Mouse (Mus musculus) layer of hippocampus, adult 9-10 months (tissue): ENCODE data around the gene Myo3b.

Experiments
- DNase-seq: peaks from one replicate; pipeline ENCODE4 v3.0.0; 2022; ENCODE audit warnings: low spot score

The Myo3b gene

DNA sequence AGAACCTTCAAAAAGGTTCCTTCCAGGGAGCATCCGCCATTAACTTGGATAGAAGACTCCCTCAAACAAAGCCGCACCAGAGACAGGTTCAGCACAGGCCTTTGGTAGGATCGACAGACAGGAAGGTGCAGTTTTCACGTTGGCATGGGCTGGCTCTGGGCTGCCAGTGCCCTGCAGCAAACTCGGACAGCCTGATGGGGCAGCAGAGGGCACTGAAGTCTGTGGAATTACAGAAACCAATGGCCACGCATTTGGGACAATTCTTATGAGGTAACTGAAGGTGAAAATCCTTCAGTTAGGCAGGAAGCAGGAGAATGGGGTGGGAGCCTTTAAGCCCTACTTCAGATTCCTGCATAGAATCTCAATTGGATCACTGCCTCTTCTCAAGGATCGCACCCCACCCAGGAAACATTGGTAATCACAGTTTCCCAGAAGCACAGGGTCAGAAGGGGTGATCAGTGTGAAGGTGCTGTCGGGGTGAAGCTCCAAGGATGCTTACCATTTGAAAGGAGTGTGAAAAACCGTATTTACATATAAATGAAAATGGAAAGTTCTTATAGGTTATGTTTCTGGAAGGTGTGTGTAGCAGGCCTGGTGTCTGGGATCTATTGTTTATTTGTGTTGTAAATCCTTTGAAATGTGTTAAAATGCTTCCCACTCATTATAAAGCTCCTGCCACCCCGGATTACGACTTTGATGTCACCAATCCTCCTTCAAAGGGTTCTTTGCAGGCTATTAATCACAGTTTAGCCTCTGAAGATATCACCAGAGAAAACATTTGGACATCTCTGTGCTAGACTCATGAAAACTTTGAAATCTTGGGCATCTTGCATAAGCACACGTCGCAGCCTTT lies 239.7 kb downstream of the Myo3b start:
- DNase-seq = no peak

DNA sequence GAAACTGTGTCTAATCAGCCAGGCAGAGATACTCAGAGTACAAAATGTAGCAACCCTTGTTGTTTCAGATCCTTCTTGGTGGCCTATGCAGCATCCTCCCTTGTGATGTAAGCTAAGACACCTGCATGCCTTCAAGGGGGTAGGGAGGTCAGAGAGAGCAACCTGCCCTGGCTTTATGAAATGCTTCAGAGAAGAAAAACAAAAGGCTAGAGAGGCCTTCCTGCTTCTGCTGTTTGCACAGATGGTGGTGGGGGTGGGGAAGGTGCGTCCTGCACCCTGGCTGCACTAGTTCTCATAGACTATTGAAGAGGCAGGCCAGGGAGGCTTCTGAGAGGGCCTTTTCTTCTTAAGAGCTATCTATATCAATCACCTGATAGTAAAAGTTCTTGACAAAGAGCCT lies 245.2 kb downstream of the Myo3b start:
- no peak for DNase-seq

DNA sequence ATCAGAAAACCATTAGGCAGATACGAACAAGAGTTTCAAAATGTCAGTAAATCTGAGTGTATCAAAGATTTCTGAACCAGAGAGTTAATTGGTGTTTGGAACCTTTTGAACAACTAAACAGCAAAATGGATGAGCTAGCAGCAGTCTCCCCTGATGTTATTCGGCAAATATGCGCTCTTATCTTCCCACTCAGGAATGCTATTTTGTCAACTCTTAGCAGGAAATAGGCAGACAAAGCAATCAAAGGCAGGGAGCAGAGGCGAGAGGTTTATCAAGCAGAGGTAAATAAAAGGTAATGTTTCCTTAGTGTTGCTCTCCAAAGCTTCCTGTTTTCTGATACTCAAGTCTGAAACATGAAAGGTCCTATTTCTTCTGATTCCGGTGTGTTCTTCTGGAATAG lies 252.1 kb downstream of the Myo3b start:
- no peak for DNase-seq

GRCm38 (mm10) chr2:70292776-70293175 lies 253.8 kb downstream of the Myo3b start:
- no peak for DNase-seq

DNA sequence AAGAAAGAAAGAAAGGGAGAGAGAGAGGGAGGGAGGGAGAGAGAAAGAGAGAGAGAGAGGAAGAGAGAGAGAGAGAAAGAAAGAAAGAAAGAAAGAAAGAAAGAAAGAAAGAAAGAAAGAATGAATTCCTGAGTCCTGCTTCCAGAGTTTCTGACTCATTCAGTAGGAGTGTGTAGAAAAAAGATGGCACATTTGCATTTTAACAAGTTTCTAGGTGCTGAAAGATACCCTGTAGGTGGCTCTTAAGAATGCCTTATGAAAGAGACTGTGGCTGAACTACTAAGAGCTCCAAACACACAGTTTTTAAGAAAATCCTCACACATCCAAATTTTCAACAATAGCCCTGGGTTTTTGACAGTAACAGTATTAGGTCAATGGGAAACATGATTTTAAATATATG lies 264.0 kb downstream of the Myo3b start:
- DNase-seq = no peak

- DNase-seq = no peak
Observed at GRCm38 (mm10) chr2:70315125-70315524, 276.2 kb downstream of the Myo3b start.

DNA sequence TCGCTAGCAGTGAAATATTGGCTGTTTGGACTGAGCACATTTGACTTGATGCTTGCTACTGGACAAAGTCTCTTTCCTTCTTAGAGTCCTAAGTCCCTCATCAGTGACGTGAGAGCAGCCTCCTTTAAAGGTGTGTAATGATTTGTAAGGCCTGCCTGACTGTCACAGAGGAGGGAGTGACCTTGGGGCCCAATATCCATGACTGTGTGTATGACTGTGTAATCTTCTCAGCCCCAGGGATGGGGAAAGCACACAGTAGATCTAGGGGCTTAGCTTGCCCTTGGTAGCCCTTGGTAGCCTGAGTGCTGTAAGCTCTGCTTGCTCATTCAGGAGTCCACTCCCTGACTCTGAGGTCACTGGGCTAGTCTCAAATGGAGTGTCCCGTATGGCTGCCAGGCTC lies 276.8 kb downstream of the Myo3b start:
- DNase-seq = no peak

GRCm38 (mm10) chr2:70317850-70318249 lies 278.9 kb downstream of the Myo3b start:
- no peak for DNase-seq

DNA sequence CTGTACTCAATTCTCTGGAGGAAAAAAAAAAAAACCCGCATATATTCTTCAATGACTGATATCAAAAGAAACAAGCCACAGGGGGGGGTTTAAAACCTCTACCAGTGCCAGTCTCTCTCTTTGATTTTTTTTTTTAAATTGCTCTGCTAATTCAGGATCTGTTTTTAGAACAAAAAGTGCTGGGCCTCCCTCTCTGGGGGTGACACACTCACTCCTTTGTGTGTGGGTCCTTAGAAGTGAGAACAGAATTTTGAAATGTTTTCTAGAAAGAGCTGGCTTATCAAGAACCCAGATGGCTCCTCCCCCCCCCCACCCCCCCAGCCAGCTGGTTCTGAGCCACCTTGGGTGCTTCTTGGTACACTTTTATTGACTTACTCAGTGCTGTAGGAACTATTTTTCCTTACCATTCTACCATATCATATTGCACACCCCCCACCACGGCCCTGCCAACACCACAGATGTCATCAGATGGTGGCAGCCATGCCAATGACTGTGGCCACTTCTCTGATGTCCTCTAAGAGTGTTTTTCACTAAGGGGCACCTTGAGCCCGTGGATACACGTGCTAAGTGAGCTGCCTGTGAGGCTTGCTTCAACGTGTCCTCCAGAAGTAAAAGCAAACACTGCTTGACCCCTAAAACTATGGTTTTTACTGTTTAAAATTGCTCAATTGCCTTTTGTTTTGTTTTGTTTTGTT lies 280.1 kb downstream of the Myo3b start:
- no peak for DNase-seq

DNA sequence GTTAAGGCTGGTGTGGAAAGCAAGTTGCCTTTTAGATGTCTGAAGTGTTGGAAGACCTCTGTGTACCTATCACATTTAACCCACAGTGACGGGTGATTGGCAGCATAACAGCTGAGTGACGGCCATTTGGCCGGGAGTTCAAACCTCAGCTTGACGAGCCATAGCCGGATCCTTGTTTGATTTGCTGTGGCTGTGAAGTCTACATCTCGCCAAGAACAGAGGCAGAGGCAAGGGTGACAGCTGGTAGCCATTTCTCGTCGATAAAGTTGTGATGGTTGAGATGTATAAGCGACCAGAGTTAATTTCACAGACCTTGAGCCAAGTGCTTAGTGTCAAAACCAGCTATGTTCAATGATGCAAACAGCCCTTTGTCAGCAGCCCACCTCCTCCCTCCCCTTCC lies 283.8 kb downstream of the Myo3b start:
- DNase-seq = no peak

DNA sequence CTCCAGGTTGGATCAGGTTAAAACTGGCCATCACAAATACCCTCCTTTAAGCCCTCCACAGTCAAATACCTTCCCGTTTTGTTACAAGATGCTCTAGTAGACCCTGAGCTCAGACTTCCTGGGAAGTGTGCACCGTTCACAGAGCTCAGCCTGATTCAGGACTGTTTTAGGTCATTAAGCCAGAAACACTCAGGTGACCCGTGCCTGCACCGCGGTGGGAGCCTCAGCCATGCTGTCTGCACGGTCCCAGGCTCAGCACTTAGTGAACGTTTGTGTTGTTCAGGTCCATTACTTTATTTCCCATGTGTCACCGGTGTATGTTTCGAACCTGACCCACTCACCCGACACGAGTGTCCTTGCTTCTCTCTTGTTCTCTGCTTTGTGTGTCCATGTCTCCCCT lies 288.7 kb downstream of the Myo3b start:
- DNase-seq = no peak

DNA sequence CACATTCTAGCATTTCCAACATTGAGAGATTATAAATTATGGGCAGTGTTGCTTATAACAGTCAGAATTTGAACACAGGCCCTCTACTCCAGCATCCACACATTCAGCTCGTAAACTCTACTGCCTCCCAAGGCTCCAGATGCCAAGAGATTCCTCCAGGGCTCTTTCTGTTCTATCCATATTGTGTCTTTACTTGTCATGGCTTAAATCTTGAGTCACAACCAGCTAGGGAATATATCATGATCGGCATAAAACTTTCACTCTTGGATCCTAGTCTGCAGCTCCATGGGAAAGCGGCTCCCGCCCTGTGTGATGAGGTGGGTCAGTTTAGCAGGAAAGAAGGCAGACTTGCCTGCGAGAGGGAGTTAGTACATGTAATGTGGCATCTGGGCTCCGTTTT lies 294.0 kb downstream of the Myo3b start:
- no peak for DNase-seq

DNA sequence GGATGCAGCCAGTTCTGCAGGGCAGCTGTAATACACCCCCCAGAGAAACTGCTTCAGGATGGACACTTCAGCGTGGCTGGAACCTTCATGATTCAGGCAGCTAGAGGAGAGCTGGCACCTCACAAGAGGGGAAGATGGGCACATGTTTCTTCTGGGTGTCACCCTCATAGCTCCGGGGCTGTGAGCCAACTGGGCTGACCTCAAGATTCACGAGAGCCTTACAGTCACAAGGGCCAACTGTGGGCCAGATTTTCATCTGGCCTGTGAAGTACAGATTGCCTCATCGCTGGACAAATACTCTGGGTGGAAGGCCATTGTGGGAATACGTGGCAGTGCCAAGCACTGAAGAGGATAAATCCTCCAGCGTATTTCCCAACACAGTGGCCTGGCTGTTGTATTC lies 294.6 kb downstream of the Myo3b start:
- no peak for DNase-seq

GRCm38 (mm10) chr2:70336551-70336950 lies 297.6 kb downstream of the Myo3b start:
- DNase-seq = no peak

GRCm38 (mm10) chr2:70337208-70337611 lies 298.3 kb downstream of the Myo3b start:
- DNase-seq = no peak

GRCm38 (mm10) chr2:70337869-70338268 lies 298.9 kb downstream of the Myo3b start:
- DNase-seq = no peak

- no peak for DNase-seq
Observed at GRCm38 (mm10) chr2:70339061-70339460, 300.1 kb downstream of the Myo3b start.

DNA sequence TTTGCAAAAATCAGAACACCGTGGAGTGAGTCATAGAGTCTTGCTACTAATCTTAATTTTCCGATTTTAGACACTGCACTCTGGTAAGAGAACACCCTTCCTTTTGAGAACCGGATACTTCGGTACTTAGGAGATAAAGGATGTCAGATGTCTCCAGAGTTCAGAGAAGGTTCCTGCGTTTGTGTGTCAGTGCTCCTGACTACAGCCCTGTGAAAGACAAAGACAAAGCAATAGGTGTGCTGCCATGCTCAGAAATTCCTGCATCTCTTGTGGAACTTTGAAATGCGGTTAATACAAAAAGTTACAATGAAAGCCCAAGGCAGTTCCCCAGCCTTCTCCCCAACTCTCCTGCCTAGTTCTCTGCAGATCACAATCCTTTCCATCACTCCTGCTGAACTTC lies 300.6 kb downstream of the Myo3b start:
- DNase-seq = no peak

DNA sequence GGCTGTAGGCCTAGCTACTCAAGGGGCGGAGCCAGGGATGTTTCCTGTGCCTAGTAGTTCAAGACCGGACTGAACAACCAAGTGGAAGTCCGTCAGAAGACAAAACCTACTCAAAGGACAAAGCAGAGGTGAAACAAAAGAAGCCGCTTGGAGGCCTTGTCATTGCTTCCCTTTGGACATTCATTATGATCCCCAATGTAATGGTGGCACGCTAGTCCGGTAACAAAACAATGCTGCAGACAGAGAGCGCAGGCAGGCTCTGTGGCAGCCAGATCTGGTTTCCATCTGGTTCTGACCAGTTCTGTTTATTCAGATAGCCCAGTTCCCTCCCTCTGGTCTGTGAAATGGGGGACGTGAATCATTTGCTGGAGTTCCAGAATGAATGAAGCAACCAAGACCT lies 301.3 kb downstream of the Myo3b start:
- no peak for DNase-seq

DNA sequence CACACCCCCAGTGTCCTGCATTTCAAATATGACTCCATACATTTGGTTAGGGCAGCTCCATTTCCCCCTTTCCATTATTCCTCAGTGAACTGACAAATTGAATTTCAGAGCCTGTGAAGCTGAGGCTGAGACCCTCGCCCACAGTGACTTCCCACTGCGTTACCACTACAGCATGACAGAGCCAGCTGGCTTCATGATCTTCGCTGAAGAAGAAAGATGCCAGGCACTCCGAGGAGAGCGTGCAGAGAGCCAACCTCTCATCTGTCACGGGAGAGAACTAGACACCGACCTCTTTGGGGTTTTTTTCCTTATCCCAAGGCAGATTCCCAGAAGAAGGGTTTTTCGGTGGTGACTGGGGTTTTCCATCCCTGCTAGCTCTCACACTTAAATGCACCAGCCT lies 306.2 kb downstream of the Myo3b start:
- DNase-seq = no peak

GRCm38 (mm10) chr2:70347511-70347910 lies 308.6 kb downstream of the Myo3b start:
- no peak for DNase-seq

DNA sequence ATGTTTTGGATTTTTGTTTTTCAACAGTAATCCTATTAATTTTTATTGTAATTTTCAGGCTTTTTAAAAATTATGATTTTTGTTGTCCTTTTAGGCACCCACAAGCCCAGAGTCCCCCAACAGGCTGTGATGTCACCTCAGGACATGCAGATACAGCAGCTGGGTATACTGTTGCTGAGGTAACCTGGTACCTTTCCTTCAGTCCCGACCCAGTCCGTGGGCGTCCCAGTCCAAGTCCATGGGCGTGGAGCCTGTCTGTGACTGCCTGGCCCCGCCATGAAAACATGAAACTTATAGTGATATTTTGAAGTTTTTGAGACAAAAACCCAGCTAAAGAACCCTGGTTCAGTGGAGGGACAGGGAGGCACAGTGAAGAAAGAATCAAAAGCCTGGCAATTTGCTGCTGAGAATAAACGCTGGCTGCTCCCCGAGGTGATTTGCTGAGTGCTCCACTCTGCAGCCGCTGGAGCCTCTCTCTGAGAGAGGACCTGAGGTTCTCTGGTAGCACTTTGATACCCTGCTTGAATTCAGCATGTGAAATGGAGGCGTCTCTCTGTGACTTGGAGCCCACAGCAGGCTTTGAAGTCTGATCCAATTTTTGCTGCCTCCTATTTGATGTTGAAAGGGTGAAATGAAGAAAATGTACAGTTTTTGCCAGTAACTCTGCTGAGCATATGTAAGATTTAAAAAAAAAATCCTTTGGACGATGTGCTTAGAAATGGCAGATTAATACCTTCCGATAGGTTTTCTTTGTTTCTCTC lies 310.0 kb downstream of the Myo3b start:
- DNase-seq = no peak
